Mouse (Mus musculus): ENCODE results near the gene Tuba1a.

GRCm38 (mm10) chr15:98948857-98949606, 4.5 kb downstream of the Tuba1a start:
- TF ChIP-seq CTCF (IDR thresholded peaks at IDR 0.05; ENCODE audit: borderline replicate concordance, insufficient read depth, low read length) = no peak
- TF ChIP-seq POLR2A (IDR thresholded peaks at IDR 0.05; ENCODE audit: low read depth, low read length) = peak; percentile 76
